Mouse (Mus musculus) frontal cortex, adult 2 months (tissue): ENCODE measurements around the gene Mtf2. TPM values are rescaled to one million over a fixed set of nuclear protein-coding genes. Genes with fewer than 3 reads are reported as not detected.
"Not testable (repeated sequence)": the region's sequence is repeated elsewhere in the genome, so short reads cannot be mapped to it uniquely, and the experiment has no call there.

ENCODE experiments used
- DNase-seq, 2 experiments: peaks; one replicate each; pipeline ENCODE4 v3.0.0; 2022; ENCODE audit warnings: low spot score in 1 of 2; ENCODE audit errors: extremely low spot score in 1 of 2
- polyA plus RNA-seq: library from polyadenylated mRNA; depleted of rRNA; stranded (reverse); fragments of >200 nt; gene quantifications from 2 replicates; pipeline ENCODE4 v1.2.3, GENCODE M21; 2012; rRNA removed

Mtf2 gene
- polyA plus RNA-seq, result 51.5 and 62.8 TPM in 2 replicates

DNA sequence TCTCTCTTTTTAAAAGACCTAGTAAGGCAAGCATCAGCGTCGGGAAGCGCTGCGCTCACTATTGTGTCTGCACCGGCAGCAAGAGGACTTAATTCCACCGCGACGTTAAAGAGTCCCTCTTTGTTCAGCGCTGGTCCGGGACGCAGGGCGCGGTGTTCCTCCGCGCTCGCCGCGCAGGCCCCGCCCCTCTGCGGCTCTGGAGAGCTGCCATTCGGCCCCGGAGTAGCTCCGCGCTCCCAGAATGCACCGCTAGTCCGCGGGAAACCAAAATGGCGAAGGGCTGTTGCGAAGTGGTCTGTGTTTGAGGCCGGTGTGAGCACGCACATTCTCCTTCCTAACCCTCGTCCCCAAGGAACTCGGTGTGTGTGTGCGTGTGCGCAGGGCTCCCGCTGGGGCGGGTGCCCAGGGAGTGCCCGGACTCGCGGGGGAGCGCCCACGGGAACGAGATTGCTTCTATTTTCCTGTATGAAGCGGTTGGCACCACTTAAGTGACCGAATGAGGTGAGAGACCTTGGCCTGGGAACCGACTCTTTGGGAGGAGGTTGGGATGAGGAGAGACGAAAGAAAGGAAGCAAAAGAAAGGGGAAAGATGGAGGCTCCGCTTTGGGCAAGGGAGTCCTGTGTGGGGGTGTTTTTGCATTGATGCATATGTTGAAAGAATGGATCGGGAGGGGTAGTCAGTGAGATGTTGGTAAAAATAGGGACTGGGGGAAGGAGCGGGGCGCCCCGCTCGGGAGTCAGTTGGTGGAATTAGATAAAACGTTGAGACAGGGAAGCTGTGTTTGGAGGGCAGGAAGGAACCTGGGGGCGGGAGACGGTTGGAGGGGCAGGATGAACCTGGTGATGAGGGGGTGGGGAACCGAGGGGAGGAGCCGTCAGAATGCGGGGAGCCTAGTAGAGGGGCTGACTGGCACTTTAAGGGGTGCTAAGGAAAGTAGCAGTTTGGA lies at the start of gene Mtf2:
Gene Mtf2 (plus strand): TSS at position 210 of the 947 bp plus-strand sequence.
- DNase-seq, result peak; percentile 86 to 97

DNA sequence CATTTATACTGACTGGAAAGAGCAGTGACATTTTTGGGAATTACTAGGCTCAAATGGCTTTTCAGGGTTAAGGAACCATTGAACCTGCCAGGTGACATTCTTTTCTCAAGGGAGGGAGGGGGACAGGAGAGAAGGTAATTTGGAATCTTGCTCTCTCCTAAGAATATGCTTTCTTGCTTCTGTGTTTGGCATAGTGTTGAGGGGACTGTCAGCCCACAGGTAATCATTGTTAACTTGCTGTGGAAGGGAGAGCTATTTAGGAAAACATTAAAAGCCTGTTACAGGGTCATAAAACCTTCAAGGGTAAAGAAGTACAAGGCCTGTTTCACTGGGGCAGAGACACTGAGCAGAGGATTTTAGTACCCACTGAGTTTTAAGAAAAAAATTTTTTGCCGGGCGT lies 48.2 kb upstream of the Mtf2 start:
- no peak for DNase-seq

DNA sequence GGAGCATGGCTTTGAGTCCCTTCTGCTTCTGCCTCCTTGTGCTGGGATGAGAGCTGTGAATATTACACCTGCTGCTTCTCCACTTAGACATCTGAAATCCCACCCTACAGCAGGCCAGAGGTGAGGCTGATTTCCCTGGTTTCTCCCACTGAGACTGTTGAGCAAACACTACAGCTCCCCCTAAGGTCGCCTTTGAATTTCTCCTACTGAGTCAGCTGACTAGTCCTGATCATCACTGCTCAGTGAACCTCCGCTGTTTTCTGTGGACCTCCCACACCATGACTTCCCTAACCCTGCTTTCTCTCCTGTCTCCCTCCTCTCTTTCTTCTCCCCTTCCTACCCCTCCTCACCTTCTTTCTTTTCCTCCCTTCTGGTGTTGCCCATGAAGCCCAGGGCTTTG lies 46.1 kb upstream of the Mtf2 start:
- no peak for DNase-seq

DNA sequence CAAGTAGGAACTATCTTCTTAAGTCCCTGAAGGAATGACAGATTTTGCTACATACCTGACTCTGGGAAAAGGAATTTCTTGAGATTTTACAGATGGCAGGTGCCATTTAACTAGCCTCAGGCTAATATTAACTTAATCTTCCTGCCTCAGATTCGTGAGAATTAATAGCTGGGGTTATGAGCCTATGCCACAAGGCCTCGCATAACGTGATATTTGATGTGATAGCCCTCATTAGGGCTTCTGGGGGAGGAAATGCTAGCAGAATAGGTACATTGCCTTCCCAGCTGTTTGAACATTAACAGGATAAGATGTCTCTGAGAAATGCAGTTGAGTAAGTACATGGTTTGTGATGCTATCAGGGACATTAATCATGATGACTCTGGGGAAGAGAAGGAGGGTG lies 44.1 kb upstream of the Mtf2 start:
- no peak for DNase-seq

DNA sequence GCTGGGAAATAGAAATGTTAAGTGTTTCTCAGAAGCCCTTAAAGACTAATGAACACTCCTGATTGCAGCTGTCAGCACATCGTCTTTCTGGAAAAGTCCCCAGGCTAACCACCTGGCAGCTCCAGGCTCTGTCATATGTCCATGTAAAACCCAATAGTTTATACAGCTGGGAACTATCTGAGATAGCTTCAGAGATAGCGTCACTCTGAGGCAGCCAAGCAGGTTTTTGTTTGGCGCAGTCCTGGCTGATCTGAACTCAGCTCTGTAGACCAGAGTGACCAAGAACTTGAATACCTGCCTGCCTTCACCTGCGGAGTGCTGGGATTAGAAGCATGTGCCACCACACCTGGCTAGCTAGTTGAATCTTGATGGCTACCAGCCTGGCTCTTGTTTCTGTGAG lies 37.2 kb upstream of the Mtf2 start:
- DNase-seq, result no peak

DNA sequence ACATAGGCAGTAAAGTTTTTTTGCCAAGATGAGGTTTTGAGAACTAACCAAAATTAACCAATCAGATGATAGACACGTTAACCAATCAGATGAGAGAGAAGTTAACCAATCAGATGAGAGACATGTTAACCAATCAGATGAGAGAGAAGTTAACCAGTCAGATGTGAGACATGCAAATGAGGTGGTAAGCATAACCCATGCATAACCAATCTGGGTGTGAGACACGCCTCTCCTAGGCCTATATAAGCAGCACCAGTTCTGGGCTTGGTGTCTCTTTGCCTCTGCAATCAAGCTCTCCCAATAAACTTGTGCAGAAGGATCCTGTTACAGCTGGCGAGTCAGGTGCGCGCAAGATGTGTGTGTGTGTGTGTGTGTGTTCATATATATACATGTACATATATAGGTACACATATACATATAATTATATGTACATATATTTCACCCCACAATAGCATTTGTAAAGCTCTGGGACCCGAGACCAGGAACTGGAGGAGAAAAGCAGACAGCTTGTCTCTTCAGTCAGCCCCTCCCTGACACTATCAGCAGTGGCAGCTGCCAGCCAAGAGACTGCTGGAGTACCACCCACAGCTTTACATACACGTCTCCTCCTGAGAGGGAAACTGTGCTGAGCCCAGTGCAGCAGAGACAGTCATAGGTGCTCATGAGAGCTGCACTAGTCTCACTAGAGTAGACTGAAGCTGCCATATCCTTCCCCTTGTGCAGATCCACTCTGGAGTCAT lies 36.5 kb upstream of the Mtf2 start:
- not testable (repeated sequence) for DNase-seq

DNA sequence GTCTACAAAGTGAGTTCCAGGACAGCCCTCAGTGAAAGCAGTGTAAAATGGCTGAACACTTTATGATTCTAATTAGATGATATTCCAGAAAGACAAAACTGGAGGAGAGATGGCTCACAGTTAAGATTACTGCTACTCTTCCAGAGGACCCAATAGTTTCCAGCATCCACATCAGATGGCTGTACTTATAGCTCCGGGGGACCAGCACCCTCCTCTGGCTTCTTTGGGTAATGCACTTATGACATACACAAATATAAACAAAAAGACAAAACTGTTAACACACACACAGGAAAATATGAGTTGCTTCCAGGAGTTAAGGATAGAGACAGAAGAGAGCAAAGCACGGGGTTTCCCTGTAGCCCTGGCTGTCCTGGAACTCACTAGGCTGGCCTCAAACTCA lies 35.5 kb upstream of the Mtf2 start:
- peak in 1 of 2 experiments; percentile 26 for DNase-seq

DNA sequence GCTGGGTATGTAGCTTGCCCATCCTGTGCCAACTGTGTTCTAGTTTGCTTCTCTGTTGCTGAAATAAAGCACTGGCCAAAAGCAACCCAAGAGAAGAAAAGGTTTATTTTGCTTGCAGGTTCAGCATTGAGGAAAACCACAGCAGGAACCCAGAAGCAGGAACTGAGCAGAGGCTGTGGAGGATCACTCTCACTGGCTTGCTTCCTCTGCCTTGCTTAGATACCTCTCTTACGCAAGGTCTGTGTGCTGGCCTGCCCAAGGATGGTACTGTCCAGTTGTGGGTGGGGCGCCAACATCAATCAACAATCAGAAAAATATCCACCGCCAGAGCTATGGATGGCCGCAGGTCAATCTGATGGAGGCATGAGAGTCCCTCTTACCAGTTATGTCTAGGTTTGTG lies 34.2 kb upstream of the Mtf2 start:
- no peak for DNase-seq

- peak in 1 of 2 experiments; percentile 79 for DNase-seq
Measured at GRCm38 (mm10) chr5:108034194-108034593, 31.3 kb upstream of the Mtf2 start.

DNA sequence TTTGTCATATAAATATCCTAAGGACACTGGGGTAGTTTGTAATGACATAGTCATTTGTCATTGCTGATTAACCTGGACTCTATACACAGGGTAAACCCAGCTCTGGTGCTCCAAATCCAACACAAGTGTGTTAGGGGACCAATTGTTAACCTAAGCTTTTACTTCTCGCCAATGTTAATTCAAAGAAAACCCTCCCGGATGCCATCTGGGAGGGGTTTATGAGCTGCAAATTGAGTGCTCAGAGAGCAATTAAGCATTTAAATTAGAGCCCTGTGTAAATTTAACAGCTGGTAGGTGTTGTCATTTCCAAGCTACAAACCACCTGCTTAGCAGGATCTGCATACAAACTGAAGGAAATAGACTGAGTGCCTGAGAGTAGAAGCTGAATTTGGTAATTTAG lies 30.0 kb upstream of the Mtf2 start:
- DNase-seq, result no peak

GRCm38 (mm10) chr5:108042061-108042460 lies 23.4 kb upstream of the Mtf2 start:
- no peak for DNase-seq

DNA sequence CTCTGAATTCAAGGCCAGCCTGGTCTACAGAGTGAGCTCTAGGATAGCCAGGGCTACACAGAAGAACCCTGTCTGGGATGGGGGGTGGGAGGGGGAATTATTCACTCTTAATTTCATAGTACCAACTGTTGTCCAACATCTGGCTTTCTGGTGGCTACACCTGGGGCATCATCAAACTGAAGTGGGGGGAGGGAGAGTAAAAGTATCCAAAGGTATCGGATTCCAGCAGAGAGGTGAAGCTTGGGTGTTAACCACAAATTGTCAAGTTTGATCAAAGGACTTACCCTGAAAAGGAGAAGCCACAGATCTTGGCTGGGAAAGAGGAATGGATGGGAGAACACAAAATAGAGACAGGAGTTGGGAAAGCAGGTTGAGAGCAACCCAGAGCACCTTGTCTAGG lies 21.6 kb upstream of the Mtf2 start:
- no peak for DNase-seq

- no peak for DNase-seq
Measured at GRCm38 (mm10) chr5:108049711-108050268, 15.7 kb upstream of the Mtf2 start.

DNA sequence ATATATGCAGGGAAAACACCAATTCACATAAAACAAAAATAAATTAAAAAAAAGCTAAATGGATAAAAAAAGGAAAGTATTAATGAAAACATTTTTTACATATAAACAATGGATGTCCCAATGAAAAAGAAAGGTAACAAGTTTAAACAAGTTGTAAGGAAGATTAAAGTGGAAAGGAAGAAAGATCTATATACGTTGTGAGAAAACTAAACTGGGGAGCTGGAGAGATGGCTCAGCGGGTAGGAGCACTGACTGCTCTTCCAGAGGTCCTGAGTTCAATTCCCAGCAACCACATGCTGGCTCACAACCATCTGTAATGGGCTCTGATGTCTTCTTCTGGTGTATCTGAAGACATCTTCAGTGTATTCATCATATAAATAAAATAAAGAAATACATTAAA lies 14.4 kb upstream of the Mtf2 start:
- DNase-seq, result no peak

GRCm38 (mm10) chr5:108051727-108052126 lies 13.7 kb upstream of the Mtf2 start:
- not testable (repeated sequence) for DNase-seq

DNA sequence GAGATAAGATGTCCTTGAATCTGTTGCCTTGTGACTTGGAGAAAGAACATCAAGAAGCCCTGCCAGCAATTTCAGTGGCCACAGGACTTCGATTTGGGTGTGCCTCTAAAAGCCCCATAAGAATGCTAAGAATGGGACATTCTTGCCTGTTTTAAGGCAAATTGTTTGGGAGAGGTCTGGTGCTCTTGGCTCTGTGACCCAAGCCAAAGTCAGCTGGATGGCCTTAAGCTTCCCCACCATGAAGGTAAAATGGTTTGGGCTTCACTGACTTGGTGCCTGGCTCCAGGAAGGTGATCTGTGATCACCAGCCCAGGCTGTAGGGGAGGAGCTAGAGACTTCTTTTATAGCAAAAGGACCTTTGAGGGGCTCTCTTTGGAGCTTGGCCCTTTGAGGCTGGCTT lies 13.3 kb upstream of the Mtf2 start:
- DNase-seq, result no peak

DNA sequence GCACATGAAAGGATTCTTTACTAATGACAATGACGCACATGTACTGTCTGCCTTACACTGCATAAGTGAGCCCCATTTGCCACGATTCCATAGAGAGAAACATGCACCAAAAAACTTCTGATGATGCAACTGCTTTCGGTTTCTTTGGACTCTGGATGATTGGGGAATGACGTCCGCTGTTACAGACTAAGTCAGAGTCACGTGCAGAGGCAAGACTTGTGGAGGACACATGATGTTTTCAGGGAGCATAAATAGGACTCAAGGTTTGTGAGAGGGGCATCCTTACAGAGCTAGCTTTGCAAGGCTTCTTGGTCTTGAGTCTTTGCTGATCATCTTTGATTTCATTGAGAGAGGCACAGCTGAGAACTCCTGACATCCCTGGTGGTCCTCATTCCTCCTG lies 11.9 kb upstream of the Mtf2 start:
- no peak for DNase-seq

DNA sequence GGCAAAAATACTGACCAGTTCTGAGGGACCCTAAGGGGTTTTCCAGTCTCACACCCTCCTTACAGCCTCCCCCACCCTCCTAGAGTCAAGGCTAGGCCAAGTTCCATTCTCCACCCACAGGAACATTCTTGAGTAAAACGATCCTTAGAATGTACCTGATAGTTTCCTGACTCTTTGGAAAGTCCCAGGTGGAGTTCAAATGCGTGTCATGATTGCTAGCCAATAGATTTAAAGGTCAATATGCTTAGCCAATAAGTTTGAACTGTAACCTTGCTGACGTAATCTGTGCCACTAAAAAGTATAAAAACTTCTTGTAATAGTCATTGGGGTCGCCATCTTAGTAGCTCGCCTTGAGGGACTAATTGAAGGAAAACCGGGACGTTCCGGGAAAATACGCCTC lies 5.1 kb upstream of the Mtf2 start:
- DNase-seq, result no peak

DNA sequence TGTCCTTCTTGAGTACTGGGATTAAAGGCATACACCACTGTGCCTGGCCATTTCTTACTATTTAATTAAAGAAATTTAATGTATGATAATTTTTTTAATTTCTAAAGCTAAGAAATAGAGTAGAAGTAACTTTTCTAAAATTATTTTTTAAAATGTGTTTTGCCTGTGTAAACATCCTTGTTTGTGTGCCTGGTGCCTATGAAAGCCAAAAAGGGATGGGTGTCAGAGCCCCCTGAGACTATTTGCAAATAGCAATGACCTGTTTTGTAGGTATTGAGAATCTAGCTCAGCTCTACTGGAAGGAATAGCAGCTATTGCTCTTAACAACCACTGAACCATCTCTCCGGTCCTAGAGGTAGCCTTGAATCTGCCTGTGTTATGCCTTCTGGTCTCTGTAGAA lies 6.8 kb downstream of the Mtf2 start:
- DNase-seq, result no peak

- no peak for DNase-seq
Measured at GRCm38 (mm10) chr5:108076241-108076640, 10.8 kb downstream of the Mtf2 start.

GRCm38 (mm10) chr5:108076833-108077540 lies 11.5 kb downstream of the Mtf2 start:
- DNase-seq, result no peak
